9 mouse cellular contexts compared by ENCODE assay signal in the genomic region with DNA sequence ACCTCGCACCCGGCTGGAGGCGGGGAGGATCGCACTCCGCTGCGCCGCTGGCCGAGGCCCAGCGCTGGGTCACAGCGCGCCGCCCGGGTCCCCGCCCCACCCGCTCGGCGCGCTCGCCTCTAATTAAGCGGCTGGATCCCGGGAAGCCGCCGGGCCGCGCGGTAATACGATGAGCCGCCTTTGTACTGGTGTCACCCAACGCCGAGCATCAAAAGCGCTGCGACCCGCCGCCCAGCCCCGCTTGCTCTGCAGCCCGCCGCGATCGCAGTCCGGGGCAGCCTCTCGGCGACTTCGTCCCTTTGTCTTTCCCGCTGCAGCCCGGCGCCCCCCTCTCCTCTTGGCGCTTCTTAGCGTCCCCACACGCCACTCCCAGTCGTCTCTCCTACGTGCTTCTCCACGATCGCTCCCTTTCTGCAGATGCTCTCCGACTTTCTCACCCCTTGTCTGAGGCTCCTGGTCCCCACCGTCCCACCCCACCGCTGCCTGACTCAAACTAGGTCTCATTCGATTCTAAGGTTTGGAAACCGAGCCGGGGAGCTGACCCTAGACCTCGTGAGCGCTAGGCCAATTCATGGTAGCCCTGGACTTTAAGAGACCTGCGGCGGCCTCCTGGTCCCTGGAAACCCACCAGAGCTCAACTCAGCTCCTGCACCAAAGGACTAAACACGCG. TPM values are rescaled to one million over a fixed set of nuclear protein-coding genes. Genes with fewer than 3 reads are reported as not detected.
DNase-seq lines count a peak whose midpoint lies in the region; ATAC-seq lines count a peak whose summit lies in the region.
"Had no signal": no experiment of that assay in that cellular context is flagged by ENCODE, and none has a peak within 500 bp of the region (broad histone marks: within the 10 kb centered on the region; RNA-seq: fewer than 3 reads in every experiment).

No protein-coding gene starts in this region.

- no peaks in the 10 kb centered on the region for H3K4me1 ChIP-seq in liver, embryonic 12.5 days

- no peak overlapping the region for H3K9ac ChIP-seq in liver, embryonic 12.5 days

- H3K4me3 ChIP-seq in liver, embryonic 12.5 days: no peak overlapping the region

- peak; percentile 79 for DNase-seq in embryo, embryonic 10 days (ENCODE audit: low spot score)
- no peak for DNase-seq in embryo, embryonic 9.5 days (ENCODE audit: extremely low spot score)
- DNase-seq in R1 (ENCODE audit: low read depth, low spot score): peak; percentile 62
- DNase-seq in heart, postnatal 10 days: peak; percentile 20 to 23
- DNase-seq in urinary bladder, postnatal 10 days (ENCODE audit: low spot score): no peak
- DNase-seq in cerebellum, adult 8-10 months: no peak
- no peak for DNase-seq in right cerebral cortex, adult 2 months (ENCODE audit: low spot score in 2 of 2)

- WGBS in liver, embryonic 12.5 days (ENCODE audit: insufficient replicate concordance): 1% methylated on average over 65 of the region's 65 CpGs

- H3K36me3 ChIP-seq in liver, embryonic 12.5 days: no peaks in the 10 kb centered on the region

- no peaks in the 10 kb centered on the region for H3K9me3 ChIP-seq in liver, embryonic 12.5 days (replicated peaks)

- no peak for ATAC-seq in liver, embryonic 12.5 days

- no peak overlapping the region for H3K27ac ChIP-seq in liver, embryonic 12.5 days

- H3K27me3 ChIP-seq in liver, embryonic 12.5 days (replicated peaks): peaks cover 100% of the 10 kb centered on the region

- intact Hi-C loops in heart, postnatal 10 days (cut with DNase I): no loop called here

- H3K4me2 ChIP-seq in liver, embryonic 12.5 days: 0 out of 2 replicates have a peak overlapping the region, but pooled peaks have one; percentile 8

RNA-seq across cellular contexts. Expression of gene Pax7, which starts 11.7 kb away (rescaled TPM):
- total RNA-seq in heart, postnatal 10 days (2021): not detected
- polyA plus RNA-seq in liver, embryonic 12.5 days (2016; fragmentation: Nextera tagmentation; extraction: Ambion mirVana): 0.07 TPM in 1 of 2 replicates, not detected in the other
- total RNA-seq: common myeloid progenitor, adult 5-6 weeks had no signal

Comparison
In these comparisons a context has a peak if more than half of its experiments do, and no peak if none do; other contexts are left out.
1. DNase-seq: peak in embryo, embryonic 10 days (single experiment), R1 (single experiment) and heart, postnatal 10 days (2 of 2); none in embryo, embryonic 9.5 days (single experiment), urinary bladder, postnatal 10 days (single experiment), cerebellum, adult 8-10 months (single experiment) and right cerebral cortex, adult 2 months (0 of 2).